Mouse (Mus musculus) lung, embryonic 14.5 days (tissue): Measurements from ENCODE around the gene Aldh1b1. TPM values are rescaled to one million over a fixed set of nuclear protein-coding genes. Genes with fewer than 3 reads are reported as not detected.
A peak's percentile ranks its signal among the peaks of the same experiment; 100 is the strongest.

Source experiments
- ATAC-seq: fragments of 200-750 bp; cut with Nextera tagmentation; 2 replicates; pipeline ENCODE4 v1.8.0; 2017; ENCODE audit warnings: mild to moderate bottlenecking, moderate TSS enrichment, moderate library complexity; ENCODE audit not compliant: insufficient read depth
- DNase-seq: peaks from one replicate; pipeline ENCODE4 v3.0.0-alpha.2; 2015
- H3K27ac ChIP-seq: fragments of 300-500 bp; sonication (generic); 2 replicates; pipeline ENCODE4 v1.5.1; 2014; ENCODE audit warnings: low read depth, mild to moderate bottlenecking, moderate library complexity
- H3K27me3 ChIP-seq: fragments of 300-500 bp; sonication (generic); 2 replicates; pipeline ENCODE4 v1.6.1; 2014; ENCODE audit warnings: low read length, control low read depth; ENCODE audit not compliant: insufficient read depth
- H3K36me3 ChIP-seq: fragments of 300-500 bp; sonication (generic); 2 replicates; pipeline ENCODE4 v1.6.1; 2014; ENCODE audit warnings: control low read depth; ENCODE audit not compliant: insufficient read depth
- H3K4me1 ChIP-seq: fragments of 300-500 bp; sonication (generic); 2 replicates; pipeline ENCODE4 v1.6.1; 2014; ENCODE audit warnings: antibody characterized with exemption, control low read depth; ENCODE audit not compliant: insufficient read depth
- H3K4me2 ChIP-seq: fragments of 300-500 bp; sonication (generic); 2 replicates; pipeline ENCODE4 v1.6.1; 2014; ENCODE audit warnings: mild to moderate bottlenecking
- H3K4me3 ChIP-seq: fragments of 300-500 bp; sonication (generic); 2 replicates; pipeline ENCODE4 v1.5.1; 2014; ENCODE audit warnings: low read depth, low read length
- H3K9ac ChIP-seq: fragments of 300-500 bp; sonication (generic); 2 replicates; pipeline ENCODE4 v1.6.1; 2014
- H3K9me3 ChIP-seq: fragments of 300-500 bp; sonication (generic); 2 replicates; pipeline ENCODE4 v1.6.1; 2016; ENCODE audit warnings: low read depth, low read length, control low read depth
- CTCF ChIP-seq: IDR thresholded peaks from 2 replicates; pipeline ENCODE4 v1.5.1; 2016; ENCODE audit warnings: antibody characterized with exemption, low read depth
- WGBS: fragments of 180-500 bp; shearing (Covaris S2); extraction: QIAGEN DNeasy Blood & Tissue Kit; methylation state at CpG from one replicate; pipeline ENCODE4 v1.1.7; 2014; 5-methylcytosine and 5-hydroxymethylcytosine counted together
- polyA plus RNA-seq: library from polyadenylated mRNA; unstranded; fragments of >200 nt; fragmentation: Nextera tagmentation; extraction: Ambion mirVana; gene quantifications from 2 replicates; pipeline ENCODE4 v1.2.1, GENCODE M21; 2014

Aldh1b1 gene
- polyA plus RNA-seq, 1 experiment from 2014 or later: 0.83 TPM

- DNase-seq: peak; percentile 53
- Histone ChIP-seq H3K4me3 (peak within 1 kb of the TSS; percentile 43), H3K27ac (no peak within 1 kb of the TSS), H3K4me2 (peak within 1 kb of the TSS; percentile 69), H3K4me1 (no peaks in the 10 kb centered on the region), H3K9me3 (no peaks in the 10 kb centered on the region), H3K9ac (no peak within 1 kb of the TSS; the same call in 1 of the 2 replicates), H3K27me3 (peaks cover 61% of the 10 kb centered on the region), H3K36me3 (no peaks in the 10 kb centered on the region)
- TF ChIP-seq CTCF: no peak
- WGBS: under 1% methylated on average over 81 of the region's 91 CpGs
- peak; percentile 70; the same call in 1 of the 2 replicates for ATAC-seq
Measured at GRCm38 (mm10) chr4:45826275-45827040, 27.6 kb downstream of the Aldh1b1 start, which contains the start of gene Igfbpl1. Gene Igfbpl1 (minus strand): TSS chr4:45826923.

GRCm38 (mm10) chr4:45829907-45830759, 31.3 kb downstream of the Aldh1b1 start:
- H3K27me3 ChIP-seq: peaks cover 40% of the 10 kb centered on the region
- no peak overlapping the region for H3K9ac ChIP-seq
- no peak for DNase-seq
- no peaks in the 10 kb centered on the region for H3K4me1 ChIP-seq
- no peaks in the 10 kb centered on the region for H3K9me3 ChIP-seq
- WGBS: 58% methylated on average over 13 of the region's 13 CpGs
- no peaks in the 10 kb centered on the region for H3K36me3 ChIP-seq
- no peak overlapping the region for H3K27ac ChIP-seq
- TF ChIP-seq CTCF: no peak
- no peak overlapping the region for H3K4me3 ChIP-seq
- no peak overlapping the region for H3K4me2 ChIP-seq
- no peak for ATAC-seq

- no peaks in the 10 kb centered on the region for H3K4me1 ChIP-seq
- no peak overlapping the region for H3K27ac ChIP-seq
- H3K4me2 ChIP-seq: no peak overlapping the region
- peaks cover 22% of the 10 kb centered on the region for H3K27me3 ChIP-seq
- 76% methylated on average over 7 of the region's 7 CpGs for WGBS
- ATAC-seq (no peak), DNase-seq (no peak)
- no peaks in the 10 kb centered on the region for H3K36me3 ChIP-seq
- no peak for TF ChIP-seq CTCF
- H3K9me3 ChIP-seq: no peaks in the 10 kb centered on the region
- no peak overlapping the region for H3K9ac ChIP-seq
- no peak overlapping the region for H3K4me3 ChIP-seq
Measured at GRCm38 (mm10) chr4:45831996-45832395, 33.2 kb downstream of the Aldh1b1 start.

GRCm38 (mm10) chr4:45833461-45833860, 34.6 kb downstream of the Aldh1b1 start:
- ATAC-seq: no peak
- Histone ChIP-seq H3K9me3 (no peaks in the 10 kb centered on the region), H3K9ac (no peak overlapping the region), H3K27me3 (peaks cover 7% of the 10 kb centered on the region; the same call in 1 of the 2 replicates), H3K27ac (no peak overlapping the region), H3K4me1 (no peaks in the 10 kb centered on the region), H3K4me3 (no peak overlapping the region), H3K36me3 (no peaks in the 10 kb centered on the region), H3K4me2 (no peak overlapping the region)
- 32% methylated on average over 5 of the region's 5 CpGs for WGBS
- DNase-seq: no peak
- no peak for TF ChIP-seq CTCF

GRCm38 (mm10) chr4:45844355-45844754, 45.5 kb downstream of the Aldh1b1 start:
- peak; percentile 73 for TF ChIP-seq CTCF
- H3K27ac ChIP-seq: no peak overlapping the region

GRCm38 (mm10) chr4:45846263-45846662, 47.4 kb downstream of the Aldh1b1 start:
- Histone ChIP-seq H3K9me3 (no peaks in the 10 kb centered on the region), H3K27ac (no peak overlapping the region), H3K4me2 (no peak overlapping the region), H3K27me3 (no peaks in the 10 kb centered on the region), H3K36me3 (no peaks in the 10 kb centered on the region), H3K4me3 (no peak overlapping the region), H3K4me1 (no peaks in the 10 kb centered on the region), H3K9ac (no peak overlapping the region)
- ATAC-seq (no peak), DNase-seq (no peak)
- WGBS: 86% methylated on average over 2 of the region's 2 CpGs
- TF ChIP-seq CTCF: no peak

More at GRCm38 (mm10) chr4:45844355-45844754, 45.5 kb downstream of the Aldh1b1 start:
- Histone ChIP-seq H3K36me3 (no peaks in the 10 kb centered on the region), H3K4me1 (no peaks in the 10 kb centered on the region), H3K4me3 (no peak overlapping the region), H3K9me3 (no peaks in the 10 kb centered on the region), H3K27me3 (no peaks in the 10 kb centered on the region), H3K4me2 (no peak overlapping the region), H3K9ac (no peak overlapping the region)
- ATAC-seq (no peak), DNase-seq (peak; percentile 79)
- WGBS: 44% methylated on average over 14 of the region's 14 CpGs

- Histone ChIP-seq H3K4me1 (no peaks in the 10 kb centered on the region), H3K9me3 (no peaks in the 10 kb centered on the region), H3K4me2 (no peak within 1 kb of the TSS), H3K27ac (no peak within 1 kb of the TSS), H3K27me3 (no peaks in the 10 kb centered on the region), H3K36me3 (no peaks in the 10 kb centered on the region), H3K4me3 (no peak within 1 kb of the TSS), H3K9ac (no peak within 1 kb of the TSS)
- DNase-seq (no peak), ATAC-seq (no peak)
- TF ChIP-seq CTCF: no peak
- 51% methylated on average over 10 of the region's 10 CpGs for WGBS
Measured at GRCm38 (mm10) chr4:45848109-45848824, 49.4 kb downstream of the Aldh1b1 start, which contains the start of gene Stra6l. Gene Stra6l (plus strand): TSS chr4:45848664.
